Mouse (Mus musculus) testis, postnatal 14 days (tissue): ENCODE data around the gene Olfr573-ps1.

ENCODE experiments used
- DNase-seq: peaks from one replicate; pipeline ENCODE4 v3.0.0; 2021; ENCODE audit warnings: low spot score

The Olfr573-ps1 gene

DNA sequence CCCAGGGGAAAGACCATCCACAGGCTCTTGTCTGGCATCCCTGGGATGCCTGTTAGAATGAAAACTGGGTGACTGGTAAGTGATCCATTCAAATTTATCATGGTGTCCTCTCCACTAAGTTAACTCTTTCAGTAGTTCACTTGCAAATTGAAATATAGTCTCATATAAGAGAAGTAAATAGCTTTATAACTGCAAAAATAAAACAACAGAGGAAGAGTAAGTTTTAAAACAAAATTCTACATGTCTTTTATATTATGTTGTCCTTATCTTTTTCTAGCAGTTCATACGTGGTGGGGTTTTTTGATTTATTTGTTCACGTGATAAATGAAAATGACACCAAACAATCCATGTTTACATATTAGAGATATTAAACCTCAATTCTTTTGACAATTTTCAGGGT, at the start of gene Olfr573-ps1:
Gene Olfr573-ps1, minus strand, starts transcription at position 101 of the 400 bp plus-strand sequence.
- no peak for DNase-seq

DNA sequence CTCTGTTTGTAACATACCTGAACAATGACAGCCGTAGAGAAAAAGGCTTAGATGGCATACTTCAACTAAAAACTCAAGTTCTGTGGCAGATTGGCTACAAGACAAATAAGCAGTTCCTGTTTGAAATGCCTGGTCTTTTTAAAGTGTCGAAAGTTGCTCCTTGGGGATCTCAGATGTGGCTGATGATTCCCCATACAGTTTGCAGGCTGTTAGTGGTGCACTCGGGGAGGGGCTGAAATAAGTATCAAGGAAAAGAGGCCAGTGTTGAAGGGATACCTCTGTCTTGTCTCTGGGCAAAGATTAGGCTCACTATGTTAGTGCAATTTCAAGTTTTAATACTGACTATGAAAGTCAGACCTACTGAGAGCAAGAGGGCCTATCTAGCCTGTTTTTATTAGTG, 46.8 kb upstream of the Olfr573-ps1 start, which contains the start of gene Olfr578:
Gene Olfr578, minus strand, starts transcription at position 101 of the 400 bp plus-strand sequence.
- no peak for DNase-seq

DNA sequence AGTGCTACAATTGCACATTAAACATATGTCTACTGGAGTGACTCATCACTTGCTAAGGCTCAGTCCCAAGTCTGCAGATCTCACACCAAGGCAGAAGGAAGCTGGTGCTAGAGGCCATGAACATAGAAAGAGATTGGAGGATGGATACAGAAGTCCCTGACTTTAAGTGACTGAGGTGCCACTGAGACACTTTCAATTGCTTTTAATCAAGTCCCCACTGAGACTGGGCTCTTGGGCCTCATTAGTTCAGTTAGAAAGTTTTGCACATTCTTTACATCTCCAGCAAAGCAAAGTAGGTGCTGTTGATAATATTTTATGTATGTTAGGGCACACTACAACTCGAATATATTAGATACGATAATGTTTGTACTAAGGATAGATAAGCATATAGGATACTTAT, 33.5 kb upstream of the Olfr573-ps1 start, which contains the start of gene Olfr577:
Gene Olfr577, minus strand, starts transcription at position 101 of the 400 bp plus-strand sequence.
- no peak for DNase-seq

DNA sequence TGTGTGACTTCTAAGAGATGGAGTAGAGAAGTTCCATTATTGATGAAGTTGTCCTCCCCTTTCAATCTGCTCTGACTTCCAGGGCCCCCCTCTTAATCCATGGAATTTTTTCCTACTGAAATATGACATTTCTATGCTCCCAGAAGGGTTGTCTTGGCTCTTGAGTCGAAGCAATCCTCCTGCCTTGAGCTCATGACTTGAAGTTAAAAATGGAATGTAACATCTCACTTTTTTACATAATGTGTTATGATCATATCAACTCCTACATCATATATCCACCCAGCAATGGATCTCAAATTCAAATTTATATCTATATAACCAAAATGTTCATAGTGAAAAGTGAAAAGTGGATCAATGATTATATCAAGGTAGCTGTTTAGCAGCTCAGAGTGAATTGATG, 32.0 kb upstream of the Olfr573-ps1 start:
- no peak for DNase-seq

DNA sequence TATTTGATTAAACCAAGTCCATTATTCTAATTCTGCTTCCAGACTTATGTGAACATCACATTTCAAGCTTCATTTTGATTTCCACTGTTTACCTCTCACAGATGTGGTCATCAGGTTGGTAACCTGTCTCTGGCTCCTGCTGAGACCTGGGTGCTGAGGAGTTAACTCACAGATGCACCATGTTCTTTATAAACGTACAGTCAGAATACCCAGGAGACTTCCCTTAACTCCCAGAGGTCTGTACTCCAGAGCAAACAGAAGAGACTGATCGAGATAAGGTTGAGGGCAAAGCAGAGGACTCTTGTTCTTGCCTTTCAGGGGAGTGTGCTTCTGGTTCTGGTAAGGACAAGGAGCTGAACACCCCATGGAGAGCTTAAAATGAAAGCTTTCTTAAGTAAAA, 20.0 kb upstream of the Olfr573-ps1 start, which contains the start of gene Olfr576:
Gene Olfr576, plus strand, starts transcription at position 301 of the 400 bp plus-strand sequence.
- DNase-seq, result no peak

DNA sequence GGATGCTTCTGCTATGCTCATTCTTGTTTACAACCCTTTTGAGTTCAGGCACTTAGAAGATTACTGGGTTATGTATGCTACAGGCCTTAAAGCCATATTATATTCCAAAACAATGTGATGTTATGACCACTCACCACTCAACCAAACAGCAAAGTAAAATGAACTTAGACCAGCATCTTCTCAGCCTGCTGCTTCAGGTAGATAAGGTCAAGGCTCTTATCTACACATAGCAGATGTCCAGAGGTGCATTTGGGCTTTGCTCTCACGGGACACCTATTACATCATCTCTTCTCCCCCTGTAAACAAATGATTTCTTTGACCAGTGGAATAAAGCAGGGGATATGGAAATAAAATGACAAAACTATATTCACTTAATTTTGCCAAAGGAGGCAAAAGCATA, 16.2 kb upstream of the Olfr573-ps1 start, which contains the start of gene Olfr575:
Gene Olfr575, minus strand, starts transcription at position 183 of the 400 bp plus-strand sequence.
- DNase-seq, result no peak

DNA sequence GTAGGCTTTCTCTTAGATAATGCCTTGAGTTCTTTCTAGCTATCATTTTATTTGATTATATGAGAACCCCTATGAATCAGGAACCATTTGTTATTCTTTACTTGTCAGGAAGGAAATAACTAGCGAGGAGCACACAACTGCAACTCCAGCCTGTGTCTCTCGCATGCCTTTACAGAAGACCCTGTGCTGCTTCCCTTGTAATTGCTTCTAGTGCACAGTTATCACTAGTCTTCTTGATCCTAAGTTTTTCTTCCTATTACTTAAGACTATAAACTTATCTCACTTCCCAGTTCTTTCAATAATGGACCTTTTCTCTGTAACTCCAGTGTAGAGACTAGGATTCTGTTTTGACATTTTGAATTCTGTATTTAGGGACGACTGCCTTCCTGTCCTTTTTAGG, 15.8 kb upstream of the Olfr573-ps1 start:
- DNase-seq, result no peak

DNA sequence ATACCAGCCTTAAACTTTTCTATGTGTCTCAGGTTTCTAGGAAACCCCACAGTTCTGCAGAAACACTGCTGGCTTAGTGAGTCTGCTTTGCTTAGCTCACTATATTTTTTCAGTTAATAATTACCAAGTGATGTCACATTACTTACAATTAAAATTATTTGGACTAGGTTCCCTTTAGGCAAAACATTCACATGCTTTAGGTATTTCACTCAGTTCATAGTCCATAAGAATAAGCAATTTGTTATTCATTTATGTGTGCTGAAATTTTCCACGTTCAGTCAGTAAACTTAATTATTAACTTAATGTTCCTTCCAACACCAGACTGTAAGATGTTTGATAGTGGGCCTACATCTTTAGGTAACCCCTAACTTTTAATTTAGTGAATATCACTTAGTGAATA, 8.4 kb upstream of the Olfr573-ps1 start:
- no peak for DNase-seq

DNA sequence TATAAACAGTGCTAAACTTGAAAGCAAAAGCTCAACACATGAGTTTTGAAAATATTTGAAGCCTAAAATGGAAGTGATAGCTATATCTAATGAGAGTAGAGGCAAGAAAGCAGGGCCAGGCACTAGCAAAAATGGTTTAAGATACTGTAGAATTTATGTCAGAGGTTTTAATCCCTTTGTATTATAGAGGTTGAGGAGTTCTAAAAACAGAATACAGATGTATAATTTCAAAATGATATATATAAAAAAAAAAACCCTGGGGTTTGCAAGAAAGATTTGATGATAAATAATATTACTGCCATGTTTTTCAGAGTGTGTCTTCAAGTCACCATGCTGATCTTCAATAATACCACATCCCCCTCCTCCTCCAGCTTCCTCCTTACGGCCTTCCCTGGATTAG, 5.8 kb upstream of the Olfr573-ps1 start, which contains the start of gene Olfr574:
Gene Olfr574, plus strand, starts transcription at position 301 of the 400 bp plus-strand sequence.
- no peak for DNase-seq

DNA sequence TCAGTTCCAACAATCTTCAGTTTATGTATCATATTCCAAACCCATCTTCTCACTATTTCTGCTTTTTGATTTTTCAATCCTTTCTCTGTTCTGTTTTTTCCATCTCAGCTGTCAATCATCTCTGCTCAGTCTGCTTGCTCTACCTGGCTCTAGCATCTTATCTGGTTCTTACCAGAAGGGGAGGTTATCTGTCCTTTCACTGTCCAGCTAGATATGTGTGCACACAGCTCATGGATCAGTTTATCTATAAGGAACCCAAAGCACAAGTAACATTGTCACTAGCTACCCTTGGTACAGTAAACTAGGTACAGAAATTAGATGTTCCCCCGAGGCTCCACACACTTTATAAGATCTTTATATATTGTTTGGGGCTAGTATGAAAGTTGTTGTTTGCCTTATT, 1.0 kb upstream of the Olfr573-ps1 start:
- no peak for DNase-seq

DNA sequence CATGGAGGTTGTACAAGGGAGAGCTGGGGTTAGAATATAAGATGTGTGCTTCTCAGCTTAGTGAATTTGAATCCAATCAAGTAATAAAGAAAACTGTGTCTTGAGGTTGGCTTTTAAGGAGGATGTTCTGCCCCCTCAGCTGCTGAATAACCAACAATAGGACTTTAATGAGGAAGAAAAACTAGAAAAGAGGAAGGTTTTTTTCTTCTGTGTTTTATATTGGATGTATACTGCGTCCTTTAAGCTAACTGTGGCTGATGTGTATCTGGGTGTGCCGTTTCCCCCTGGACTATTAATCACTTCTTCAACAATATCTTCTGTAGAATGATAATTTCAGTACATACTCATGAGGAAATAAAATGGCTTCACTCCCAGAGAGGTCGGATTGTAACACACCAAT, 15.3 kb downstream of the Olfr573-ps1 start:
- no peak for DNase-seq

DNA sequence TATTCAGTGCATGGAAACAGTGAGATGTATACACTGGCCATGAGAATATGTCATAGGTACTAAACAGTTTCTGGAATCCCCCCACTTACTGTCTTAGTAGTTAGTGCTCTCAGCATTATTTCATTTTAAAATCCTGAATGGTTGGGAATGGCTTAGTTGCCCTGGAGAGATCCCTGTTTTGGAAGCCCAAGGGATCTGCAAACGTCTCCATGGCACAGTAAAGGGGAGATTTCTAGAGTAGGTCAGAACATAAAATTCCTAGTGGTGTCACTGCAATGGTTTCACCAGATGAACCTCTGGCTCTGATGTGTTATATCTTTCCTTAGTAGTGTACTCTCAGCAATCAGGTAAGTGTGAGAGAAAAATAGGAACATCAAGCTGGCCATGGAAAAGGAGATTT, 18.3 kb downstream of the Olfr573-ps1 start, which contains the start of gene Olfr572:
Gene Olfr572, plus strand, starts transcription at position 301 of the 400 bp plus-strand sequence.
- no peak for DNase-seq

DNA sequence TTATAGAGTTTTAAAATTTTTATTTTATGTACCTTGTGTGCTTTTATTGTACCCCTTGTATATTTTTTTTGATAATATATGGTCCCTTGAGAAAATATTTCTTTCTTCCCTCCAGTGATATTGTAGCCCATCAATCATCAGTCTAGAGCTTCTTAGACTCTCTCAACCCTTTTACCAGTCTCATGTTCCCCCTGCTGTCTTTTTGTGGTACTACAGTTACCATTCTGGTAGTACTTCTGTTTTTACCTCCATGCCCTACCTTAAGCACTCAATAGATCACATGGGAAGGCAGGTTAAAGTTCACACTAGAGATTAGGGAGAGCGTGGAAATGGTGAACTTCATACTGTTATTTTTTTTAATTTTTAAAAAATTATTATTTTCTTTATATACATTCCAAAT, 22.7 kb downstream of the Olfr573-ps1 start:
- no peak for DNase-seq

DNA sequence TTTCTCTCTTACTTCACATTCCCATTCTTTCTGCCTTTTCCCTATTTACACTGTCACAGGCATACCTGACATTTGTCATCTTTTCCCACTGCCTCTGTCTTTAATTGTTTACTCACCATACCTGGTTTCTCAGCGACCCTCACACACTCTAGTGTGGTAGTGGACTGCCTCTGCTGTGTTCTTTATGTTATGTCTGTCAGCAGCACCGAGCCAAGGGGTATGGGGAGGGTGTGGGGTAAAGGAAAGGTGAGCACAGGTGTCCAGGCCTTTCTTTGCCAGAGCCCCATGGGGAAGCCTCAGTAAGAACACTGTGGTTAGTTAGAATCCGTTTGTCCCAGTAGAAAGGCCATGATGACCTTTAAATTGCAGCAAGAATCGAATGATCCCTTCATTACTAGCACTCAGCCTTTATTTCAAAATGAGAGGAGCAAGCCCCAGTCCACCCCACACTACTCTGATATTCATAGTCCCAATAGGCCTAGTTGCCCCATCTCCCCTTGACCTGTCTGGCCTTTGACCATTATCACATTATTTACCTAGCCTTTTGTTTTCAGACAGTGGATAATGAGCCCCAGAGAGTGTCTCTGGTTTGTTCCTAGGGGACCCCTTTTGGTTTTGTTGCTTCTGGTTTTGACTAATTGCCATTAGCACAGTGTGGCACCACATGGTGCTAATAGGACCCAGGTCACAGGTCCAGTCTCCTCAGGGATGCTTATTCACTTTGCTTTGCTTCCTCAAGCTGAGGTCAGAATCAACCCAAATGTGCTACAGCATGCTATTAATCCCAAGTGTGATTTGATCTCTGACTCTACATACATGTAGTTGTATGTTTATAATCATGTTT, 25.1 kb downstream of the Olfr573-ps1 start, which contains the start of gene Olfr571:
Gene Olfr571, minus strand, starts transcription at position 505 of the 844 bp plus-strand sequence.
- DNase-seq, result no peak

DNA sequence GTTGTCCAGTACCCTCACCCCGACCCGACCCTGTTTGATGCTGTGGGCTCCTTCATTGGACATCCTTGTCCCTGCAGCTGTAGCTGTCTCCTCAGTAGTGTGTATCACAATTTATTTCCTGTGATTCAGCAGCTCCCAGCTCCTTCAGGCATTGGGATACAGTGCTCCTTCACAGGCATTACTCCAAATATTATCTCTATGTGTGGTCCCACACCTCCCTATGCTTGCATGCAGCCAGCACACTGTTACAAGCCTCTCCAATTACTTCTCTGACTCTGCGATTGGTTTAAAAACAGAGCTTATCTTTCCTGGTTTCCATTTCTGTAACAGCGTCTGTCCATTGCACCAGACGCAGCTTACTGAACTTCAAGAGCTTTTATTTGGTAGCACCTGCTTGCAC, 26.0 kb downstream of the Olfr573-ps1 start:
- DNase-seq, result no peak

DNA sequence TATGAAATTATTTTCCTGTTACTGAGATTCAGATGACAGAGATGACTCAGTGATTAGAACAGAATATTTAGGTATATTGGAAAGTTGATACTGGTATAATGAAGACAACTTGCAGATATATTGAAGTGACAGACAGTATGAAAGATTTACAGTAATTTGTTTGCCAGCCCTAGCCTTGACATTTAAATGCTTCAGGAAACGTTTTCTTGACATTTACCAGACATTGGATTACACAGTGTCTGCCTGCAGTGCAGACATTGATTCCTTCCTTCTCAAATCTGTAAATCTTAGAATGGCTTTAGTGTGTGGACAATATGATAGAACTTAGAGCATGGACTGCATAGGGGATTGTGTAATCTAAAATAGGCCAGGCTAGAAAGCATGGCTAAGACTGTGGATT, 27.1 kb downstream of the Olfr573-ps1 start:
- no peak for DNase-seq
